Mouse (Mus musculus) liver, adult 2 months (tissue): ENCODE results near the gene Gm20521.

ENCODE experiments used
- CTCF ChIP-seq: fragments of 200-500 bp; IDR thresholded peaks from 2 replicates; pipeline ENCODE4 v1.5.1; 2011; ENCODE audit warnings: low read depth, low read length, control low read depth
- POLR2A ChIP-seq: fragments of 200-500 bp; IDR thresholded peaks from 2 replicates; pipeline ENCODE4 v1.6.1; 2011; ENCODE audit warnings: low read length, control low read depth; ENCODE audit not compliant: insufficient read depth; ENCODE audit errors: extremely low read depth

DNA sequence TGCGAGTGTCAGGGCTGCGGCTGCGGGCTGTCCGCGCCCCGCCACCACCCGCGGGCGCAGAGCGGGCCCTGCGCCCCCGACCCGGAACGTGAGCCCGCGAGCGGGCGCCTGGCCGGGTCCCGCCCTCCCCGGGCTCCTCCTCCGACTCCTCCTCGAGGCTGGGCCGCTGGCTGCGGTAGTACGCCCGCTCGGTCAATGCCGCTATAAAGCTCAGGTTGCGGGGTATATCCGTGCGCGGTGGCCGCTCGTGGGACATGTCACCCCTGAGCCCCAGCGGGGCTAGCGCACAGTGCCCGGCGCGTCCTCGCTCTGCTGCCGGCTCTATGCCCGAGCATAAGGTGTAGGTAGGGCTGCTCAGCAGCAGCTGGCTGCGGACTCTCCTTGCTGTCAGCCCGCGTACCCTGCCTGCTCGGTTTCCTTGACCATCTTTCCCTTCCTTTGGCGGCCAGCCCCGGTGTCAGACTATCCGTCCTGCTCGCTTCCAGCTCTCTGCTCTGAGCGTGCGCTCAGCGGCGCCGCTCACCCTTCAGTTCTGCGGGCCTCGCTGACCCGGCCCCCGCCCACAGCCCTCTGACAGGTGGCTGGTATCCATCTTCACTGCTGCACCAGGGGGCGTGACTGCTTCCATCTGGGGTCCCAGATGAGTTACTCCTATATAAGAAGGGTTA lies 6.1 kb upstream of the Gm20521 start, which contains the start of gene Ppp1r3e:
- TF ChIP-seq CTCF: no peak
- TF ChIP-seq POLR2A: peak; percentile 30; the same call in 1 of the 2 replicates
